Mouse (Mus musculus): ENCODE measurements around the gene Fbxl8. TPM values are rescaled to one million over a fixed set of nuclear protein-coding genes. Genes with fewer than 3 reads are reported as not detected.

Gene Fbxl8
- total and polyA plus RNA-seq, 3 experiments: 5.2 to 10.5 (median 5.9) TPM

- TF ChIP-seq NRF1 (IDR thresholded peaks at IDR 0.05; ENCODE audit: low read depth, low read length) (peak; percentile 43), SIN3A (IDR thresholded peaks at IDR 0.05; ENCODE audit: low read length) (peak; percentile 93), MXI1 (IDR thresholded peaks at IDR 0.05; ENCODE audit: low read depth, low read length) (peak; percentile 70), ZMIZ1 (IDR thresholded peaks at IDR 0.05; ENCODE audit: low read depth, low read length) (peak; percentile 83), KAT2A (IDR thresholded peaks at IDR 0.05; ENCODE audit: insufficient replicate concordance, low read length) (peak; percentile 73; the same call in 1 of the 2 replicates), ZC3H11A (IDR thresholded peaks at IDR 0.05; ENCODE audit: low read depth, low read length) (no peak)
These were observed 33.2 kb downstream of the Fbxl8 start, which contains the start of gene E2f4 (continued) for GRCm38 (mm10) chr8:105297511-105298192.

- Histone ChIP-seq H3K36me3 (replicated peaks in 1 of 2; ENCODE audit: control insufficient read depth in 1 of 2, insufficient read depth in 1 of 2, low read length in 1 of 2) (peaks cover 33 to 48% of the 10 kb centered on the region in 2 experiments), H3K4me1 (ENCODE audit: control insufficient read depth in 1 of 2, insufficient read depth in 2 of 2) (peaks cover 10 to 66% of the 10 kb centered on the region in 2 experiments)
- in situ Hi-C loops (cut with MboI; ENCODE audit: low pct_ligation_motif_present, low pct_unique_long_range_greater_than_20kb, low sequenced_read_pairs): no loop called here
These were observed 34.2 kb downstream of the Fbxl8 start for GRCm38 (mm10) chr8:105298351-105299252.

GRCm38 (mm10) chr8:105299962-105300361, 35.5 kb downstream of the Fbxl8 start:
- no peak overlapping the region for H3K4me3 ChIP-seq (replicated peaks in 1 of 3; ENCODE audit: low read depth in 2 of 3, low read length in 2 of 3, poor library complexity in 1 of 3)
- no peaks in the 10 kb centered on the region for H3K27me3 ChIP-seq (replicated peaks)
- no peaks in the 10 kb centered on the region for H3K9me3 ChIP-seq (replicated peaks; ENCODE audit: low read length)
- TF ChIP-seq RCOR1 (conservative IDR thresholded peaks at IDR 0.05; ENCODE audit: low read depth, low read length) (no peak), MYC (IDR thresholded peaks at IDR 0.05; ENCODE audit: low read depth, low read length) (no peak), ZMIZ1 (IDR thresholded peaks at IDR 0.05; ENCODE audit: low read depth, low read length) (no peak), GABPA (IDR thresholded peaks at IDR 0.05; ENCODE audit: insufficient replicate concordance, low read depth, low read length) (no peak), JUND (conservative IDR thresholded peaks at IDR 0.05; ENCODE audit: low read depth, low read length) (no peak), SMC3 (IDR thresholded peaks at IDR 0.05; ENCODE audit: low read depth, low read length) (no peak)
- no peak overlapping the region for H3K27ac ChIP-seq (ENCODE audit: insufficient read depth, low read depth)
- in situ Hi-C loops (cut with MboI; ENCODE audit: low pct_ligation_motif_present, low pct_unique_long_range_greater_than_20kb, low sequenced_read_pairs): no loop called here
- H3K36me3 ChIP-seq (replicated peaks in 1 of 2; ENCODE audit: control insufficient read depth in 1 of 2, insufficient read depth in 1 of 2, low read length in 1 of 2): peaks cover 46 to 62% of the 10 kb centered on the region in 2 experiments
- H3K4me1 ChIP-seq (ENCODE audit: control insufficient read depth in 1 of 2, insufficient read depth in 2 of 2): peaks cover 10 to 75% of the 10 kb centered on the region in 2 experiments
- no peak overlapping the region for H3K4me2 ChIP-seq (ENCODE audit: insufficient read depth, low read depth, poor library complexity, severe bottlenecking)
- DNase-seq (ENCODE audit: extremely low read depth): no peak
- no peak overlapping the region for H3K9ac ChIP-seq (ENCODE audit: insufficient read depth, low read depth)
- H3K79me2 ChIP-seq (replicated peaks; ENCODE audit: control insufficient read depth, extremely low read depth, insufficient read depth, poor library complexity, severe bottlenecking): peaks cover 26% of the 10 kb centered on the region
- dilution Hi-C loops (cut with MboI; ENCODE audit: extremely low pct_ligation_motif_present, extremely low pct_unique_long_range_greater_than_20kb, low sequenced_read_pairs): no loop called here

More at GRCm38 (mm10) chr8:105298351-105299252, 34.2 kb downstream of the Fbxl8 start:
- Histone ChIP-seq H3K4me2 (ENCODE audit: insufficient read depth, low read depth, poor library complexity, severe bottlenecking) (peak overlapping the region; percentile 80), H3K27me3 (replicated peaks) (no peaks in the 10 kb centered on the region), H3K79me2 (replicated peaks; ENCODE audit: control insufficient read depth, extremely low read depth, insufficient read depth, poor library complexity, severe bottlenecking) (peaks cover 26% of the 10 kb centered on the region), H3K9ac (ENCODE audit: insufficient read depth, low read depth) (peak overlapping the region; percentile 94), H3K9me3 (replicated peaks; ENCODE audit: low read length) (no peaks in the 10 kb centered on the region), H3K27ac (ENCODE audit: insufficient read depth, low read depth) (peak overlapping the region; percentile 29; the same call in 1 of the 2 replicates), H3K4me3 (replicated peaks in 1 of 3; ENCODE audit: low read depth in 2 of 3, low read length in 2 of 3, poor library complexity in 1 of 3) (peak overlapping the region; percentile 82 to 96 (median 89))
- dilution Hi-C loops (cut with MboI; ENCODE audit: extremely low pct_ligation_motif_present, extremely low pct_unique_long_range_greater_than_20kb, low sequenced_read_pairs): no loop called here
- TF ChIP-seq POLR2A (IDR thresholded peaks at IDR 0.05; ENCODE audit: low read depth, low read length): no peak
- TF ChIP-seq ZNF384 (IDR thresholded peaks at IDR 0.05; ENCODE audit: low read depth, low read length): peak; percentile 59
- TF ChIP-seq MXI1 (IDR thresholded peaks at IDR 0.05; ENCODE audit: low read depth, low read length): peak; percentile 53
- TF ChIP-seq ETS1 (conservative IDR thresholded peaks at IDR 0.05; ENCODE audit: low read depth, low read length): peak; percentile 77
- TF ChIP-seq CTCF (conservative IDR thresholded peaks at IDR 0.05 in 1 of 2, IDR thresholded peaks at IDR 0.05 in 1 of 2; ENCODE audit: low read depth in 2 of 2, low read length in 2 of 2): no peak
- peak; percentile 58 for DNase-seq (ENCODE audit: extremely low read depth)

Measured in CH12.LX (cell line).